Mouse (Mus musculus) lung, postnatal 0 days (tissue): ENCODE measurements at regions not wholly inside any gene's neighbourhood (a gene's known extent, or its start where the extent isn't known, plus 50 kb on each side); places are given as distances from the start of the nearest gene placed in this dataset.

Experiments used
- CTCF ChIP-seq: IDR thresholded peaks from 2 replicates; pipeline ENCODE4 v1.5.1; 2016; ENCODE audit warnings: antibody characterized with exemption, mild to moderate bottlenecking
- EP300 ChIP-seq: IDR thresholded peaks from 2 replicates; pipeline ENCODE4 v1.6.1; 2016; ENCODE audit warnings: antibody characterized with exemption, mild to moderate bottlenecking, control low read depth

DNA sequence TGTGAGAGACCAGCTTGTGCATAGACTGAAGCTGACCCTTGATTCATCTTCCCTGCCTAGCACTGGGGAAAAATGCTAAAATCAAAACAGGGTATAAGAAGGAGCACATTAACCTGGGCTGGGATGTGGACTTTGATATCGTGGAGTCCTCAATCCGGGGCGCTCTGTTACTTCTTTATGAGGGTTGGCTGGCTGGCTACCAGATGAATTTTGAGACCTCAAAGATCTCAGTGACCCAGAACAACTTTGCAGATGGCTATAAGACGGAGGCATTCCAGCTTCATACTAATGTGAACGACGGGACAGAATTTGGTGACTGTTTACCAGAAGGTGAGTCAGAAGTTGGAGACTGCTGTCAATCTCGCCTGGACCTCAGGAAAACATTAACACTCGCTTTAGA is 161.5 kb downstream of the AI429214 start:
- TF ChIP-seq CTCF (no peak), EP300 (no peak)
